Mouse (Mus musculus) kidney, adult 2 months (tissue): ENCODE measurements at regions not wholly inside any gene's neighbourhood (a gene's known extent, or its start where the extent isn't known, plus 50 kb on each side); places are given as distances from the start of the nearest gene placed in this dataset.

Experiments used
- DNase-seq: peaks from one replicate; pipeline ENCODE4 v3.0.0; 2021
- H3K27ac ChIP-seq: fragments of 200-500 bp; 2 replicates; pipeline ENCODE4 v1.5.1; 2012; ENCODE audit warnings: low read depth, low read length, control low read depth, inconsistent platforms; ENCODE audit not compliant: insufficient read depth
- H3K27me3 ChIP-seq: fragments of 200-500 bp; replicated peaks from 2 replicates; pipeline ENCODE4 v1.6.1; 2012; ENCODE audit warnings: mild to moderate bottlenecking, moderate library complexity, low read length, inconsistent platforms; ENCODE audit not compliant: control insufficient read depth, insufficient read depth
- H3K36me3 ChIP-seq: fragments of 200-500 bp; 2 replicates; pipeline ENCODE4 v1.6.1; 2012; ENCODE audit warnings: mild to moderate bottlenecking, moderate library complexity, low read length, inconsistent platforms; ENCODE audit not compliant: control insufficient read depth, insufficient read depth
- H3K4me1 ChIP-seq: fragments of 200-500 bp; 2 replicates; pipeline ENCODE4 v1.6.1; 2011; ENCODE audit warnings: low read length; ENCODE audit not compliant: control insufficient read depth, insufficient read depth
- H3K4me3 ChIP-seq: fragments of 200-500 bp; 2 replicates; pipeline ENCODE4 v1.5.1; 2011; ENCODE audit warnings: mild to moderate bottlenecking, low read depth, low read length, control low read depth; ENCODE audit not compliant: insufficient read depth
- CTCF ChIP-seq: fragments of 200-500 bp; conservative IDR thresholded peaks from 2 replicates; pipeline ENCODE4 v1.5.1; 2011; ENCODE audit warnings: low read depth, mild to moderate bottlenecking, control low read depth, low read length, moderate library complexity, mixed read lengths; ENCODE audit not compliant: insufficient read depth, insufficient read length
- POLR2A ChIP-seq: fragments of 200-500 bp; IDR thresholded peaks from one replicate; pipeline ENCODE4 v1.6.1; 2011; ENCODE audit warnings: low read depth, low read length, control low read depth
- WGBS: fragments of 180-500 bp; shearing (Covaris S2); methylation state at CpG from one replicate; pipeline ENCODE4 v1.1.7; 2018; 5-methylcytosine and 5-hydroxymethylcytosine counted together

DNA sequence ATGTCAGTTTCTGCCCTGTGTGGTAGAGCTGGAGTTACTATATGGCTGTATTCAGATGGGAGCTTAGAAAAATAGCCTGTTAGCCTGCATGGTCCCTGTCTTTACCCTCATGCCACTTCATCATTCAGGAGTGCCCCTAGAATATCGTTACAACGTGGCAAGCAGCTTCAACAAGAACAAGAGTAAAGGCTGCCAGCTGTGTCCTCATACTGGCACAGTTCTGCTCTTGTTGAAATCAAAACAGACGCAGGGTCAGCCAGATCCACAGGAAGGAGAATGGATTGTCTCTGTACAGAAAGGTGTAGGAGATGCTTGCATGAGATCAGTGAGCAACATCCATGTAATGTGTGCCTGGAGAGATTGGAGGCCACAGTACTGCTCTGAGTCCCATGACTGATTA lies 122.4 kb upstream of the Jade1 start:
- Histone ChIP-seq H3K36me3 (no peaks in the 10 kb centered on the region), H3K27me3 (no peaks in the 10 kb centered on the region), H3K27ac (peak overlapping the region; percentile 57; the same call in 1 of the 2 replicates), H3K4me3 (no peak overlapping the region), H3K4me1 (peaks cover 12% of the 10 kb centered on the region; the same call in 1 of the 2 replicates)
- 42% methylated on average over 3 of the region's 3 CpGs for WGBS
- TF ChIP-seq CTCF = no peak
- TF ChIP-seq POLR2A = no peak
- peak; percentile 21 for DNase-seq

DNA sequence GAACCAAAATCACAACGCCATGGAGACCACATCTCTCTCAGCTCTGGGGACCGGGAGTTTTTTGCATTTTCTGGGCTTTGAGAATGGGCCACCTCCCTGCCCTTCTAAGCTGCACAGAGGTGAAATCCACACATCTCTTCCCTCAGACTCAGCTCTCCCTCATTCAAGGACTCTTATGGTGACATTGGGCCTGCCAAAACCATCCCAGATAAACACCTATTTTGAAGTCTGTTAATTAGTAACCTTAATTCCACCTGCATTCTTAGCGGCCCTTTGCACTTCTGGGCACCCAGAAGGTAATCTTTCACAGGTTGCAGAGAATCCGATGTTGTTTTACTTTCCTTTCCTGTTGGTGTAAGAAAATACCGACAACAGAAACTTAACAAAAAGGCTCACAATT lies 123.2 kb upstream of the Jade1 start:
- Histone ChIP-seq H3K27me3 (no peaks in the 10 kb centered on the region), H3K4me1 (peaks cover 12% of the 10 kb centered on the region; the same call in 1 of the 2 replicates), H3K27ac (peak overlapping the region; percentile 88; the same call in 1 of the 2 replicates), H3K36me3 (no peaks in the 10 kb centered on the region), H3K4me3 (no peak overlapping the region)
- no peak for TF ChIP-seq CTCF
- TF ChIP-seq POLR2A = no peak
- 47% methylated on average over 5 of the region's 5 CpGs for WGBS
- peak; percentile 81 for DNase-seq

- no peaks in the 10 kb centered on the region for H3K36me3 ChIP-seq
- DNase-seq = peak; percentile 42
- peaks cover 12% of the 10 kb centered on the region; the same call in 1 of the 2 replicates for H3K4me1 ChIP-seq
- WGBS = 62% methylated on average over 3 of the region's 3 CpGs
- no peak overlapping the region for H3K27ac ChIP-seq
- H3K27me3 ChIP-seq = no peaks in the 10 kb centered on the region
- no peak for TF ChIP-seq POLR2A
- no peak for TF ChIP-seq CTCF
- no peak overlapping the region for H3K4me3 ChIP-seq
Measured at GRCm38 (mm10) chr3:41430191-41430590, 125.3 kb upstream of the Jade1 start.

GRCm38 (mm10) chr3:41426946-41427345 lies 128.6 kb upstream of the Jade1 start:
- TF ChIP-seq POLR2A (no peak), CTCF (no peak)
- 83% methylated on average over 3 of the region's 3 CpGs for WGBS
- H3K4me1 ChIP-seq = peaks cover under 1% of the 10 kb centered on the region; the same call in 1 of the 2 replicates
- H3K36me3 ChIP-seq = no peaks in the 10 kb centered on the region
- no peak overlapping the region for H3K4me3 ChIP-seq
- DNase-seq = no peak
- no peaks in the 10 kb centered on the region for H3K27me3 ChIP-seq
- no peak overlapping the region for H3K27ac ChIP-seq

DNA sequence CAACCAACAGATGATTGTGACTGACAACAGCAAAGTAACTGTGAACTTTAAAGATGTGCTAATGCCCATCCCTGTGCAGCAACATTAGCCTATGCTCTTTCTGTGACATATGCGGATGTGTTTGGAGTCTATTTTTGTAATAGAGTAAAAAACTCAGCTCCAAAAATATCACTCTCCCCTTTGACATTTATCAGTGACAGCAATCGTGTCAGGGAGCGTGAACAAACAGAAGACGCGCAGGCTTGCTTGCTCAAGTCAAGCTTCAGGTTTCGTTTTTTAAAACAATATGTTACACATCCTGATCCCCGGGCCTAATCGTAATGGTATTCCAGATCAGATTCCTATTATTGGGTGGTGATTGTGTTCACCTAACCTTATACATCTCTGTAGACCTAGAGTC lies 129.7 kb upstream of the Jade1 start:
- Histone ChIP-seq H3K4me1 (no peaks in the 10 kb centered on the region; the same call in 1 of the 2 replicates), H3K27me3 (no peaks in the 10 kb centered on the region), H3K36me3 (no peaks in the 10 kb centered on the region), H3K27ac (no peak overlapping the region), H3K4me3 (no peak overlapping the region)
- DNase-seq = no peak
- TF ChIP-seq POLR2A (no peak), CTCF (no peak)
- 82% methylated on average over 8 of the region's 8 CpGs for WGBS

GRCm38 (mm10) chr3:41424142-41424939 lies 131.2 kb upstream of the Jade1 start:
- Histone ChIP-seq H3K27ac (no peak overlapping the region), H3K27me3 (no peaks in the 10 kb centered on the region), H3K4me1 (no peaks in the 10 kb centered on the region), H3K4me3 (no peak overlapping the region), H3K36me3 (no peaks in the 10 kb centered on the region)
- no peak for DNase-seq
- no peak for TF ChIP-seq CTCF
- 38% methylated on average over 10 of the region's 10 CpGs for WGBS

DNA sequence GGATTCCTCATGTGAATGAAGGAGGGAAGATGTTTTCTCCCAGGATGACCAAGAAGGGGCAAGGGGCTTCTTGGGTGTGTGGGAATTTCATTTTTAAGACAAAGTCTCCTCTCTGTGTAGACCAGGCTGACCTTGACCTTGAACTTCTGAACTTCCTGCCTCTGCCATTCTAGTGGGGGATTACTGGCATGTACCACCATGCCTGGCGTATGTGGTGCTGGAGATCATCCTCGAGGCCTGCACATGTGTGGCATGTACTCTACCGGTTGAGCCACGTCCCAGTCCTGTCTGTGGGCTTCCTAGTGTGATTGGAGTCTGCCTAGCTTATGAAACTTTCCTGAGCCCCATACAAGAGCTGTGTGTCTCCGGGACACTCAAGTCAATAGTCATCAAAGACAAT lies 131.9 kb upstream of the Jade1 start:
- Histone ChIP-seq H3K27ac (no peak overlapping the region), H3K4me3 (no peak overlapping the region), H3K4me1 (no peaks in the 10 kb centered on the region), H3K27me3 (no peaks in the 10 kb centered on the region), H3K36me3 (no peaks in the 10 kb centered on the region)
- 80% methylated on average over 5 of the region's 5 CpGs for WGBS
- TF ChIP-seq CTCF (no peak), POLR2A (no peak)
- DNase-seq = no peak
